Mouse (Mus musculus) MEL (cell line): Measurements from ENCODE around the gene Gm4312. TPM values are rescaled to one million over a fixed set of nuclear protein-coding genes. Genes with fewer than 3 reads are reported as not detected.
"Not testable (repeated sequence)": the region's sequence is repeated elsewhere in the genome, so short reads cannot be mapped to it uniquely, and the experiment has no call there.

Source experiments
- DNase-seq: peaks from one replicate; pipeline ENCODE4 v3.0.0; 2011; ENCODE audit warnings: low read depth, low spot score
- H3K27ac ChIP-seq: 2 replicates; pipeline ENCODE4 v1.5.1; 2012; ENCODE audit warnings: low read depth, mild to moderate bottlenecking, control low read depth, low read length, moderate library complexity; ENCODE audit not compliant: control insufficient read depth
- H3K27me3 ChIP-seq, 2 experiments: fragments of 150-350 bp in 1 of 2; sonication (generic) in 1 of 2; 2 replicates each; pipeline ENCODE4 v1.6.1; 2012; ENCODE audit warnings: low read length in 2 of 2, mild to moderate bottlenecking in 2 of 2, improper control_type of control experiment in 1 of 2, moderate library complexity in 1 of 2; ENCODE audit not compliant: insufficient read depth in 2 of 2, control insufficient read depth in 1 of 2
- H3K36me3 ChIP-seq, 2 experiments: 2 replicates each; pipeline ENCODE4 v1.6.1; 2012 to 2014; ENCODE audit warnings: low read length in 2 of 2, improper control_type of control experiment in 1 of 2, inconsistent platforms in 1 of 2, mild to moderate bottlenecking in 1 of 2; ENCODE audit not compliant: insufficient read depth in 2 of 2, control insufficient read depth in 1 of 2
- H3K4me1 ChIP-seq, 2 experiments: fragments of 150-350 bp in 1 of 2; sonication (generic) in 1 of 2; 2 replicates each; pipeline ENCODE4 v1.6.1; 2012; ENCODE audit warnings: low read length in 2 of 2, improper control_type of control experiment in 1 of 2, mild to moderate bottlenecking in 1 of 2; ENCODE audit not compliant: insufficient read depth in 2 of 2, control insufficient read depth in 1 of 2
- H3K4me3 ChIP-seq, 2 experiments: fragments of 150-350 bp in 1 of 2; sonication (generic) in 1 of 2; 2 replicates each; pipeline ENCODE4 v1.5.1; 2012; ENCODE audit warnings: low read depth in 2 of 2, low read length in 2 of 2, mild to moderate bottlenecking in 2 of 2, moderate library complexity in 2 of 2, control low read depth in 1 of 2, improper control_type of control experiment in 1 of 2; ENCODE audit not compliant: control insufficient read depth in 1 of 2, insufficient read depth in 1 of 2
- H3K79me2 ChIP-seq: 2 replicates; pipeline ENCODE4 v1.6.1; 2012; ENCODE audit warnings: mild to moderate bottlenecking, low read length, moderate library complexity; ENCODE audit not compliant: control insufficient read depth, poor library complexity, insufficient read depth
- H3K9ac ChIP-seq: 2 replicates; pipeline ENCODE4 v1.6.1; 2012; ENCODE audit warnings: low read depth, mild to moderate bottlenecking, control low read depth, low read length, moderate library complexity; ENCODE audit not compliant: control insufficient read depth, poor library complexity, severe bottlenecking
- H3K9me3 ChIP-seq: fragments of 150-350 bp; sonication (generic); replicated peaks from 2 replicates; pipeline ENCODE4 v1.6.1; 2012; ENCODE audit warnings: mild to moderate bottlenecking, low read length, improper control_type of control experiment, moderate library complexity; ENCODE audit not compliant: insufficient read depth
- polyA plus RNA-seq, 2 experiments: library from polyadenylated mRNA; stranded (reverse) in 1 of 2; unstranded in 1 of 2; fragments of >175 nt in 1 of 2; fragments of >200 nt in 1 of 2; gene quantifications; 2 replicates each; pipeline versions ENCODE4 v1.2.1 to v1.2.4; 2012; ENCODE audit warnings: low replicate concordance in 2 of 2, low read depth in 1 of 2; ENCODE audit not compliant: insufficient read length in 2 of 2, insufficient read depth in 1 of 2, missing spikeins in 1 of 2
- total RNA-seq: library from RNA; depleted of rRNA; stranded (reverse); fragments of 300-350 nt; gene quantifications from 2 replicates; pipeline ENCODE4 v1.2.3, GENCODE M21; 2012; rRNA removed

The Gm4312 gene
- total and polyA plus RNA-seq, 3 experiments: not detected

DNA sequence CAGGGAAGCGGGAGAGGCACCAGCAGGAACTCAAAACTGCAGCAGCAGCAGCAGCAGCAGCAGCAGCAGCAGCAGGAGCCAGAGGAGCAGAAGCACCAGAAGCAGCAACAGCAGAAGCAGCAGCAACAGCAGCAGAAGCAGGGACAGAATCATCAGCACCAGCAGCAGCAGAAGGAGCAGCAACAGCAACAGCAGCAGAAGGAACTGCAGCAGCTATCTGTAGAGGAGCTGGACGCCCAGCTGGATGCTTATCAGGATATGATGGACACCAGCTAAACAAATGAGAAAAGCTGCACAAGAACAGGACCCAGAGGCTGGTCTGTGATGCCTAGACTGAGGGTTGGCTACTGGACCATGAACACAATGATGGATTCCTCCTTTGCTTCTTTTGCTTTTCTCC lies 25.5 kb downstream of the Gm4312 start:
- not testable (repeated sequence) for H3K27me3 ChIP-seq, H3K9me3 ChIP-seq, H3K4me3 ChIP-seq, H3K4me1 ChIP-seq, DNase-seq, H3K27ac ChIP-seq, H3K36me3 ChIP-seq, H3K79me2 ChIP-seq, H3K9ac ChIP-seq

DNA sequence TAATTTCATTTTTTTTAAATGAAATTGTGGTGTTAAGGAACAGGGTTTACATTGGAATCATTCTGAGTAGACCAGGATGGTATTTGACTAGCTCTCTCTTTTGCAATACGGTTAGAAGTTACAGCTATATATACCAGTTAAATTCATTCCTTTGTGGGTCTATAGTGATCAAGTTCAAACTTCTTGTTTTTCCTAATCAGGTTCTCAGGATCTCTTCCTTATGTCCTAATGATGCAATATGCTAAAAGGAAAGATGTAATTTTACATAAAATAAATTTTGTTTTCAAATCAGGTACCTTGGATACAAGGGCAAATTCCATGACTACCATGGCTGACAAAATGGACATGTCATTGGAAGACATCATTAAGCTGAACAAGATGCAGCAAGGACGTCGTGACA lies 31.6 kb downstream of the Gm4312 start, which contains the start of gene Gm4305:
TSS of gene Gm4305 (plus strand) at position 301 of the 400 bp plus-strand sequence.
- H3K79me2 ChIP-seq, H3K27me3 ChIP-seq, H3K36me3 ChIP-seq, H3K9ac ChIP-seq, DNase-seq, H3K9me3 ChIP-seq, H3K4me1 ChIP-seq, H3K4me3 ChIP-seq, H3K27ac ChIP-seq: not testable (repeated sequence)

DNA sequence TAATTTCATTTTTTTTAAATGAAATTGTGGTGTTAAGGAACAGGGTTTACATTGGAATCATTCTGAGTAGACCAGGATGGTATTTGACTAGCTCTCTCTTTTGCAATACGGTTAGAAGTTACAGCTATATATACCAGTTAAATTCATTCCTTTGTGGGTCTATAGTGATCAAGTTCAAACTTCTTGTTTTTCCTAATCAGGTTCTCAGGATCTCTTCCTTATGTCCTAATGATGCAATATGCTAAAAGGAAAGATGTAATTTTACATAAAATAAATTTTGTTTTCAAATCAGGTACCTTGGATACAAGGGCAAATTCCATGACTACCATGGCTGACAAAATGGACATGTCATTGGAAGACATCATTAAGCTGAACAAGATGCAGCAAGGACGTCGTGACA lies 36.7 kb downstream of the Gm4312 start, which contains the start of gene Gm4303:
TSS of gene Gm4303 (plus strand) at position 301 of the 400 bp plus-strand sequence.
- not testable (repeated sequence) for H3K36me3 ChIP-seq, DNase-seq, H3K27me3 ChIP-seq, H3K27ac ChIP-seq, H3K9ac ChIP-seq, H3K9me3 ChIP-seq, H3K79me2 ChIP-seq, H3K4me1 ChIP-seq, H3K4me3 ChIP-seq

- not testable (repeated sequence) for H3K4me3 ChIP-seq, H3K36me3 ChIP-seq, H3K4me1 ChIP-seq, H3K27ac ChIP-seq, H3K9me3 ChIP-seq, H3K9ac ChIP-seq, H3K79me2 ChIP-seq, H3K27me3 ChIP-seq, DNase-seq
Observed at GRCm38 (mm10) chr10:100340536-100340935, 41.8 kb downstream of the Gm4312 start, which contains the start of gene Gm4302. Gene Gm4302, plus strand, starts transcription at chr10:100340836.

DNA sequence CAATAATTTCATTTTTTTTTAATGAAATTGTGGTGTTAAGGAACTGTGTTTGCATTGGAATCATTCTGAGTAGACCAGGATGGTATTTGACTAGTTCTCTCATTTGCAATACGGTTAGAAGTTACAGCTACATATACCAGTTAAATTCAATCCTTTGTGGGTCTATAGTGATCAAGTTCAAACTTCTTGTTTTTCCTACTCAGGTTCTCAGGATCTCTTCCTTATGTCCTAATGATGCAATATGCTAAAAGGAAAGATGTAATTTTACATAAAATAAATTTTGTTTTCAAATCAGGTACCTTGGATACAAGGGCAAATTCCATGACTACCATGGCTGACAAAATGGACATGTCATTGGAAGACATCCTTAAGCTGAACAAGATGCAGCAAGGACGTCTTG lies 47.0 kb downstream of the Gm4312 start, which contains the start of gene Gm4301:
TSS of gene Gm4301 (plus strand) at position 301 of the 400 bp plus-strand sequence.
- H3K27ac ChIP-seq, H3K9me3 ChIP-seq: not testable (repeated sequence)

More for the DNA sequence above, 47.0 kb downstream of the Gm4312 start, which contains the start of gene Gm4301:
- not testable (repeated sequence) for H3K4me1 ChIP-seq, H3K79me2 ChIP-seq, H3K4me3 ChIP-seq, H3K36me3 ChIP-seq, DNase-seq, H3K27me3 ChIP-seq, H3K9ac ChIP-seq

Other genes with a start within 250 kb of the Gm4312 start
- not detected in 2 replicates for gene Gm4301, start 46.9 kb downstream of the Gm4312 start, total RNA-seq
- gene Gm4301, start 46.9 kb downstream of the Gm4312 start, polyA plus RNA-seq: not detected
- not detected in 2 replicates for gene Gm4302, start 41.7 kb downstream of the Gm4312 start, total RNA-seq
- not detected for gene Gm4302, start 41.7 kb downstream of the Gm4312 start, polyA plus RNA-seq
- gene Gm4303, start 36.6 kb downstream of the Gm4312 start, total RNA-seq: not detected in 2 replicates
- not detected for gene Gm4303, start 36.6 kb downstream of the Gm4312 start, polyA plus RNA-seq
- not detected in 2 replicates for gene Gm4305, start 31.5 kb downstream of the Gm4312 start, total RNA-seq
- gene Gm4305, start 31.5 kb downstream of the Gm4312 start, polyA plus RNA-seq: not detected
- not detected in 2 replicates for gene Gm4307, start 21.2 kb downstream of the Gm4312 start, total RNA-seq
- not detected for gene Gm4307, start 21.2 kb downstream of the Gm4312 start, polyA plus RNA-seq
- 6.7 and 8.9 TPM in 2 replicates for gene Tmtc3, start 104.8 kb upstream of the Gm4312 start, total RNA-seq
- gene Tmtc3, start 104.8 kb upstream of the Gm4312 start, polyA plus RNA-seq: 1 to 10 TPM in 1 of 2 experiments, not detected in 1; 7.5 TPM
- 5.2 and 5.5 TPM in 2 replicates for gene Cep290, start 105.0 kb upstream of the Gm4312 start, total RNA-seq
- gene Cep290, start 105.0 kb upstream of the Gm4312 start, polyA plus RNA-seq: 1 to 10 TPM in 1 of 2 experiments, not detected in 1; 3.8 TPM
- gene 4930430F08Rik, start 207.9 kb upstream of the Gm4312 start, total RNA-seq: 21.3 and 22.7 TPM in 2 replicates
- 10 to 100 TPM in 1 of 2 experiments, not detected in 1; 10.5 TPM for gene 4930430F08Rik, start 207.9 kb upstream of the Gm4312 start, polyA plus RNA-seq
- gene 1700017N19Rik, start 207.9 kb upstream of the Gm4312 start, total RNA-seq: not detected in 2 replicates
- not detected for gene 1700017N19Rik, start 207.9 kb upstream of the Gm4312 start, polyA plus RNA-seq